Mouse (Mus musculus): Measurements from ENCODE around the gene Ttc16.

Ttc16 gene
- long read RNA-seq, experiment 1, result 0 reads
- long read RNA-seq, experiment 2, partial matches to known transcripts, result 0 of 3 reads
- long read RNA-seq, experiment 2, other reads (novel, unspliced or antisense), result 3 of 3 reads

DNA sequence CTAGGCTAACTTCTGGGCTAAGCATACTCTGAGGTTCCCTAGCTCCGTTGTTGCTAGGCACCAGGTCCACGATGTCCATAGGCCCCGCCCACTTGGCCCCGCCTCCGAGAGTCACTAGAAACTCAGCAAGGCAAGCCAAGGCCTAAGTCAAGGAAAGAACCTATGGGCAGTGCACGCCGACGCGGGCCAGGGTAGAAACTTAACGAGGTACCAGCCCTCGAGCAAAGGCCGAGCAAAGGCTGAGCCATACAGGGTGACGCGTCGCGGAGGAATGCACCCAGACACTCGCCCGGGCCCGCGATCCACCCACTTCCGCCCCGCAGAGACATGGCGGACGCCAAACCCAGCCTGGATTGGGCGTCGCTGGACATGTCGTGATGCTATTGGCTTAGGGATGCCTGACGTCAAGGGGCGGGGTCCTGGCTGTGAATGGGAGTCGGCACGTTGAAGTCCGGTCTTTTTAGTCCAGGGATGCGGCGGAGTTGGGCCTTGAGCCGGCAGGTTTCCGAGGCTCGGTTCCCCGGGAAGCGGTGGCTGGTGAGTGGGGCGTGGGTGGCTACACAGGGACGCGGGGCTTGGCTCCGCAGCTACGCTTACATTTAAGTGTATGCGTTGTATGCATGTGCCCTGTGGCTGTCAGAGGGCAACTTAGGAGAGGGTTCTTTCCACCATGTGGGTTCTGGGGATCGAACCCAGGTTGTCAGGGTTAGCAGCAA is at the start of gene Ttc16, which contains the start of gene Ptrh1:
Ttc16 (minus strand) TSS at position 275 of the 716 bp plus-strand sequence.
Ptrh1 (plus strand) TSS at position 428 of the 716 bp plus-strand sequence.
- intact Hi-C loops (cut with DNase I), result no loop called here

DNA sequence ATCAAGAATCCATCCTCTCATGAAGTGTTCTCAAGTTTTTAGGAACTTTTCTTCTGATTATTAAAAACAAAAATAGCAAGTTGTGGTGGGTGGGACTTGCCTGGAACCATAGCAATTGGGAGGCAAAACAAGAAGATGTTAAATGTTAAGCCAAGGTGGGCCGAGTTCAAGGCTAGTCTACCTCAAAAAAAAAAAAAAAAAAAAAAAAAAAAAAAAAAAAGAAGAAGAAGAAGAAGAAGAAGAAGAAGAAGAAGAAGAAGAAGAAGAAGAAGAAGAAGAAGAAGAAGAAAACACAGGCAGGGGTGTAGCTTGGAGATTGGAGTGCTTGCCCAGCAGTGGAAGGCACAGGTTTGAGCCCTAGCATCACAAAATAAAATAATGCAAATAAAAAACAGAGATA is 49.3 kb upstream of the Ttc16 start:
- intact Hi-C loops (cut with DNase I), result no loop called here

DNA sequence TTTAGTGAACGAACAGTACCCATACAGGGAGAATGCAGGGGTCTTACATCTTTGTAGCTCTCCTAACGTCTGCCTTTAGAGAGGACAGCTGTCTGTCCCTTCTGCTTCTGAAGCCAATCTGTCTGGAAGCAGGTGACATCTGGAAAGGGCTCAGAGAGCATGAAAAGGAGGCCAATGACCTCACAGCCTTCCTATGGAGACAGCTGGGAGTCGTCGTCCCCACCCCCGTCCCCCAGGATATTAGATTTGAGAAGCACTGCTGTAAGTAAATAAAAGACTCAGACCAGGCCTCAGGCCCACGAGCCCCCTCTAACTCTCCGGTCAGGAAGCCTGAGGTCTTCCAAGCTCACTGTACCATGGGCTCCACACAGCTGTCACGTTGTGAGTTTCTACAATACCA is 48.7 kb upstream of the Ttc16 start:
- intact Hi-C loops (cut with DNase I), result no loop called here

DNA sequence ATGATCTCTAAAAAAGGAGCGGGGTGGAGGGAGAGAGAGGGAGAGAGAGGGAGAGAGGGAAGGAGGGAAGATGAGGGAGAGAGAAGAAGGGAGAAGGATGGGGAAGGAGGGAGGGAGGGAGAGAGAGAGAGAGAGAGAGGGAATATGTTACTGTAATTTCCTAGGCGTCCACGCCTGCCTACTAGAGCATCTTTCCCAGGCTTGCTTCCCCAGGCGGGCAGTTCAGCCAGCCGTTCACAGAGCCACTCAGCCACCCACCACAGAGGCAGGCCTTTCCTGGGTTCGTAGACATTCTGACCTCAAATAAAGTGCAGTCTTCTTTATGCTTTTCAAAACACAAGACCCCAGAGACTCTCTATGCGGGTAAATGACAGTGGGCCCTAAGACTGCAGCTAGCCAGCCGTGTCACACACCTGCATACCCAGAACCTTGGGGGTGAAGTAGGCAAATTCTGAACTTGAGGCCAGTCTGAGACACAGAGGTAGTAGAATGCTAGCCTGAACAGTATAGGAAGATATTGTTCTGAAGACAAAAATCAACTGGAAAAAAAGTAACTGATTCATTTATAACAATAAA is 48.2 kb upstream of the Ttc16 start:
- intact Hi-C loops (cut with DNase I), result no loop called here

DNA sequence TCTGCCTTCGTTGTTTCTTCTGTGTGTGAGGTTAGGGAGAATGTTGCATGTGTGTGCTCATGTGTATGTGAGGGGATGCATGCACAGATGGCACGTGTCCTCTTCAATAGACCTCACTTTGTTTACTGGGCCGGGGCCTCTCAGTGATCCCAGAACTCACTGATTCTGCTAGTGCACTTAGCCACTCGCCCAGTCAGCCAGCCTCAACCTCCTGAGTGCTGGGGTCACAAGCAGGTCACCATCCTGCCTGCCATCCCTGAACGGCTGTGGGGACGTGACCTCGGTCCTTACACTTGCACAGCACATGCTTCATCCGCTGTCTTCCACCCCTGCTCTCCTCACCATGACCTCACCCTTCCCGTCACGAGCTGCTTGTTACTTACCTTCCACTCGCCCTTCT is 47.7 kb upstream of the Ttc16 start:
- intact Hi-C loops (cut with DNase I), result no loop called here

DNA sequence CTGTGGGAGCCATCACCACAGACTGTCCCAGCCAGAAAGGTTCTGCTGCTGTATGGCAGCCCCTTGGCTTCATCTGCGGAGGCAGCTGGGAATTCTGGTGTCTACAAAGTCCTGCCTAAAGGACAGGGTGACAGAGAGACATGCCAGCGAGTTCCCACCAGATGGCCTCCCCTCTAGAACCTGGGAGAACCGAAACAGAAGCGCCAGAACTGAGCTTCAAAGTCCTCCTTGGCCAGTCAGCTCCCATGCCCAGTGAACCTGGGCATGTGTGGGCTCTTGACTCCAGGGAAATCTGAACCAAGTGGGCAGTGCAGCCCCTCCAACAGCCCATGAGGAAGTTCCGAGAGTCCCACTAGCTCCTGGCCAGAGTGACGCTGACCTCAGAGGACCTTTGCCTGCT is 47.2 kb upstream of the Ttc16 start:
- intact Hi-C loops (cut with DNase I), result no loop called here

DNA sequence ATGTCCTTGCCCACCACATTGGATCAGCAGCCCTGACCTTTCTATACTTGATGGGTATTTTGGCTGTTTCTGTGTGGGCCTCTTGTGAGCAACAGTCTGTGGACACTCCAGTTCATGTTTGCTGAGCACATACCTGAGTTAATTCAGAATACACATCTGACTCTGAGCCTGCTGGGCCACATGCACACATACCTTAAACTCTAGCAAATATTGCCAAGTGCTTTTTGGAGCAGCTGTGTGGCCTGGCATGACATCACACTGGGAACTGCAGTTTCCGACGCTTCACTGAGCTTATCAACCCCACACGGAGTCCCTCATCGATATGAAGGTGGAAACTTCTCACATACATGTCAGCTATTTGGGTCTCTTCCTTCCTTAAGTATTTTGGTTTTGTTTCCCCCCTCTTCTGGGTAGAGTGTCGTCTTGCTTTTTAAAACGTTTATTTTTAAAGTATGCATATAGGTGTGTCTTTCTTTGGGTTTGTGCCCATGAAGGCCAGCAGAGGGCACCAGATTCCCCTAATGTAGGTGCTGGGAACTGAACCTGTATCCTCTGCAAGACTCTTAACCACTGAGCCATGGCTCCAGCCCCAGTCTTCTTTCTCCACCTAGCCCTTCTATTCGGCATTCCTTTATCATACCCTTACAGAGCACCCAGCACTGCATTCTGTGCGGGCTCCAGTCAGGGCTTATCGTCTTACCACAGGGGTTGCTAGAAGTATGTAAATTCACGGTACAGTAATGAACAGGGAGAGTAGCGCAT is 45.8 kb upstream of the Ttc16 start:
- intact Hi-C loops (cut with DNase I), result loop anchor here (1.0 kb wide), 1 partner anchor 33 kb away; no protein-coding TSS in a partner anchor

DNA sequence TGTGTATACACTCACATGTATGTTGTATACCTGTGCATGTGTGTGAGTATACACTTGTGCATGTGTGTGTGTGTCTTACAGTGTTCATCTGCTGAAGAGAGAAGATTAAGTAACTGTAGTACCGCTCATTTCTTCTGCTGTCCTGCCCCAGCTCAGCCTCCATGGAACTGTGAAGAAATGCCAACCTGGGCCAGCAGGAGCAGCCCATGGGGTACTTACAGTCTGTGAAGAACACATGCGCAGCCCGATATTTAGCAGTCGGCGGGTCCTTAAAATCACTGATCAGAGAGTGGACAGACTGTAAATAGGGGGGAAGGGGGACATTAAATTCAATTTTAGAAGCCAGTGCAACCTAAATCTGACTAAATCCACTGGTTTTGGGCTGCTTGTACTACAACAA is 42.8 kb upstream of the Ttc16 start:
- intact Hi-C loops (cut with DNase I), result no loop called here

DNA sequence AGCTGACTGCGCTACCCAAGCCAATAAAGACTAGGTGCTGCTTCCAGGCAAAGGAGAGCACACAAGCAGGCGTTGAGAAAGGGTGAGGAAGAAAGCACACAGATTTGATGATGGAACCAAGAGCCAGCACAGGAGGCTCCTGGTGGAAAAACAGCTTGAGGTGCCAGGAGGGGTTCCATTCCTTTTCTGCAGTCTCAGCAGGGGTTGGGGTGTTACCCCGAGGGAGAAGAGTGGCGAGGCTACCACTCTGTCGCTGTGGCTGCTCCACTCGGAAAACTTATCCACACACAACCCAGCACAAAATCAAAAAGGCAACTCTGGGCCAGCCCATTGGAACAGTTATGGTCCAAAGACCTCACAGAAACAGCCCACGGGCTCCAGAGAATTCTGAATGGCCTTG is 42.2 kb upstream of the Ttc16 start:
- intact Hi-C loops (cut with DNase I), result no loop called here

DNA sequence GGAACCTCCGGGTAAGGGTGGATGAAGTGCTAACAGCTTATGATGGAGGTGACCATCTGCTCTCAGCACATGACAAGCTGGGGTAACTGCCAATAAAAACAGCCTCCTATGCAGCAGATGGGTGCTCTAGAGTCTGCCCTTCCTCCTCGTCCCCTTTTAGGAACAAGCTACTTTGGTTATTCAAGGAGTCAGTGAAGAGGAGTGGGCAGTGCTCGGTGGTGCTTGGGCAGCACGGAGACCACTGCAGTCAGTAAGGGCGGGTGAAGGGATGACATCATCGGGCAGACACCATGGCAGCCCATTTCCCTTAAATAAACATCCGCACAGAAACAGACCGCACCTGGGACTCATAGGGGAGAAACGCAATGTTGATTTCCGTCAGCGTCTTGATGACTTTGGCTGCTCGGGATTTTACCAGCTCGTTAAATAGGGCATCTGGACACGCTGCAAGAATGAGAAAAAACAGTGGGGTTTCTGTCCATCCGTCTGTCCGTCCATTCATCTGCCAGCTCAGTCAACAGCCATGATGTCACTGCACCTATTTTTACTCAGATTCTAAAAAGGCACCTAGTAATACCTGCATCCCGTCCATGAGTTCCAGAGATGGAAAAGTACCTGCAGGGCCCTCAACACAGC is 41.6 kb upstream of the Ttc16 start:
- intact Hi-C loops (cut with DNase I), result no loop called here

DNA sequence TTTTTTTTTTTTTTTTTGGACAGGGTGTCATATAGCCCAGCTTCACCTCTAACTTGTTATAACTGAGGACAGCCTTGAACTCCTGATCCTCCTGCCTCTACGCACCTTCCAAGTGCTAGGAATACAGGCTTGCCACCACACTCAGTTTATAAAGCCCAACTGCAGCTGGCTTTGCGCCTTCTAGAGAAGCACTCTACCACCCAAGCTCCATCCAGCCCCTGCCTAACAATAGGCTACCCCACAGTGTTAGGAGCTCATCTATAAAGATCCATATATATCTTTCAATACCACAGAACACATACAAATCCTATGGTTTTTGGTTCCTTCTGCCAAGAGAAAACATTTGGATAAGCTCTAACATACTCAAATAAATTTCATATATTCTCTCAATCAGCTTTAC is 41.1 kb upstream of the Ttc16 start:
- intact Hi-C loops (cut with DNase I), result no loop called here

DNA sequence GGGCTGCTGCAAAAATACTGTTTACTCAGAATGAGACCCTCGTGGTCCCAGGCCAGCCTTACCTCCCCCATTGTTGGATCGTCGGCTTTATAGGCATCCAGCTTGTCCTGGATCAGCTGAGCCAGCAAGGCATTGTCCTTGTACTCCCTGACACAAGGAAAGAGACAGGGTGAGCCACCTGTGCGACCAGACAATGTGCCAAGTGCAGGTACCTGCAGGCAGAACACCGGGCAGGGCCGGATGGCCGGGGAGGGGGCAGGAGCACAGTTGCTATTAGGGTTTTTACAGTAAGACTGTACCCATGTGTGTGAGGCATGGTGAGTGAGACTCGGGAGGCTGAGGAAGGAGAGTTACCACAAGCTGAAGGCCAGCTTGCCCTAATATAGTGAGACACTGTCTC is 36.5 kb upstream of the Ttc16 start:
- intact Hi-C loops (cut with DNase I), result no loop called here

DNA sequence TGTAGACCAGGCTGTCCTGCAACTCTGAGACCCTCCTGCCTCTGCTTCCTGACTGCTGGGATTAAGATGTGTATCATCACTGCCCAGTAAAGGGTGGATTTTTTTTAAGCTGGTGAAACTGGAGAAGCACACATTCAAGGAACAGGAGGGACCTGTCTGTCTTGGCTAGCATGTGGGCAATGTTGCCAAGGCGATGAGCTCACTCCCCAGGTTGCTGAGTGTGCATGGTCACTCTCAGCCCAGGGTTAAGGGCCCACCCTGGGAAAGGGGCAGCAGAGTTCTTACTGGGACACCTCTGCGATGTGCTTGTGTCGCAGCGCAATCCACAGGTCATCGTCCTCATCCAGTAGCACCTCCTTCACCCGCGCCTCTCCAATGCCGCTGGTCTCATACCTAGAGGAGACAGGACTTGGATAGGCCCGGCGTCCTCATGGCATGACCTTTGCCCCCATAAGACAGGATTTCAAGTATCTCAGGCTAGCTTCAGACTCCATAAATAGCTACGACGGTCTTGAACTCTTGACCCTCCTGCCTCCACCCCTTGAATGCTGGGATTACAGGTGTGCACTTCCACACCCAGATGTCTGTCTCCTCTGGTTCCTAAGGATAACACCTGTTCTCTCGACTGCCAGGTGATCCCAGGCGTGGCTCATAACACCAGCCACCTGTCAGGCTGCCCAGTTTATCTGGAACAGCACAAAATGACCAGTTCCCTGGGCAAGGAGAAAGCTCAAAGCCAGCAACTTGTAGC is 33.6 kb upstream of the Ttc16 start:
- intact Hi-C loops (cut with DNase I), result no loop called here

DNA sequence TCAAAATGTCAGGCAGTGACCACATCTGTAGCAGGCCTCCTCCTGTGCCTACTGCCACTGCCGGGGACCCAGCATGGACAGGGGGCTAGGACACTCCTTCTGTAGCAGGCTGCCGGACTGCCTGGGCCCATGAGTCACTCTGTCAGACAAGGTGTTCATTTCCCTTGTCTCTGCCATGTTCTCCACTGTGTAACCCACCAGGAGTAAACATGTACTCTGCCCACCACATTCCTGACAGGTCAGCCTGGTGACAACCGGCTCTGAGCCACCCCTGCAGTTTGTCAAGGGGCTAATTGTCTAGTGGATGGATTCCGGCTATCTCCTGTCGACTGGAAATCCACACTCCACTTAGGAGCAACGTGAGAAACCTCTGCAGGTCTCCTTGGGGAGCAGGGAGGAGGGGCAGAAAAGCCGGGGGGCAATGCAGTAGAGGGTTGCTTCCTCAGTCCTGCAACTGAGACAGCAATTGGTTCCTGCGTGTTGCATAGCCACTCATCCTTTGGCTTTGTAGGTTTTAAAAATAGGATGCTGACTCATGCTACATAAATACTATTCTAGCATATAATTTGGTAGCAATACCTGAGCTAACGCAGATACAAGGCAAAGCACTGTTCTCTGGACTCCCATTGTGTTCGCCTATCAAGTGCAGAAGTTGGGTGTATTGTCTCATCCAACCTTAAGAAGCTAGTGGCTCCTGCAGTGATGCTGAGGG is 23.0 kb upstream of the Ttc16 start:
- intact Hi-C loops (cut with DNase I), result no loop called here

DNA sequence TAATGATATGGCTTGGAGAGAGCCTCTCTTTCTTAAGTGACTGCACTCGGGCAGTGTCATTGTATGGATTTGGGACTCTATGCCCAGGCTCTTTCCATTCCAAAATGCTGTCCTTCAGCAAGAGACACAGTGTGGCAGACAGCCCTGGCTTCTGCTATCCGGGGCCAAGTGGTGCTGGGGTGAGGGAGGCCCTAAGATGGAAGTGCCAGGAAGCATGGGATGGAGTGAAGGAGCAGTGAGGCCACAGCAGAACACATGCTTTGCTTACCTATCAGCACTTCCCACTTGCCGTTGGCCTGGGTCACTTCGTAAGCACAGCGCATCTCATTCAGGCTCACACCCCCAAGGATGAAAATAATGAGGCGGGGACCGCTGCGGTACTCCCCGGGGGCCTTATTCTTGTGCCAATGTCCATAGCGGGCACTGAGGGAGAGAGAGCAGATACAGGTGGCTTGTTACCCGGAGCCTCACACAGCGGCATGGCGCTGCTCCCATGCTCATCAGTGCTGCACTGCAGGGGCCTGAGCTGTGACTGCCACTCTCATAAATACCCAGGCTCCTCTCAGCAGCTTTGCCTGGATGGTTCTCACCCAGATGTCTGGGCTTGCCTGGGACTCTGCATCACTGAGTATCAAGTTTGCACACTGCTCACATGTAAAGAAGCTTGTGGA is 20.4 kb upstream of the Ttc16 start:
- intact Hi-C loops (cut with DNase I), result no loop called here

DNA sequence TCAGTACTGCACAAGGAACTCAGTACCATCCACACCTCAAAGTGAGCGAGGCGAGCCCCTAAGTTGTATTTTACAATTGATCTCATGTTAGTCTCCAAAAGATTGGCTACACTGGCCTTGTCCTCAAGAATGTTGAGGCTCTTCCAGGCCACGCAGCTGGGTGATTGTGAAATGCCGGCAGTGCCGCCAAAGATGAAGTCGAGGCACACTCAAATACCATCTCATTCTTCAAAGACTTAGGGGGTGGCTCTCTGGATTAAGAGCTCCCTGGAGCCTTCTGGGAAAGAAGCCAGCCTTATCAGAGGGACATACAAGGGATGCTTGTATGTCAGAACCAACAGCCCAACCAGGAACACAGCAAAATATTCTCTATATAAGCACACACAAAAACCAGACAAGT is 15.9 kb upstream of the Ttc16 start:
- intact Hi-C loops (cut with DNase I), result no loop called here

DNA sequence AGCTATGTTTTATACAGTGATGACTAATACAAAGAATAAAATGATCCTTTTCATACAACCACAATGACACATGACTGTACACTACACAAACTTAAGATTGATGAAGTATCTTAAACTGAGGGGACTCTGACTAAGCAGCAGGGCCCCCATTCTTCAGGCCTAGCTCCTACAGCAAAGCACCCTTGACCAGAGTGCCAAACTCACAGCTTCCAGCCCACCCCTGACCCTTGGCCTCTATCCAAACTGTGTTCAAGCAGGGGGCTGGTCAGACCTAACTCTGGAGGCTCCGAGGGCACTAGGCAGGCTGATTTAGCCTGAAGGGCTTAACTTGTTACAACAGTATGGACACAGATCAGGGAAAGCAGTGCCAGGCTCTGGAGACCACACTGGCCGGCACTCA is 13.1 kb upstream of the Ttc16 start:
- intact Hi-C loops (cut with DNase I), result loop anchor here (10.0 kb wide), 1 partner anchor 136 kb away; no protein-coding TSS in a partner anchor

DNA sequence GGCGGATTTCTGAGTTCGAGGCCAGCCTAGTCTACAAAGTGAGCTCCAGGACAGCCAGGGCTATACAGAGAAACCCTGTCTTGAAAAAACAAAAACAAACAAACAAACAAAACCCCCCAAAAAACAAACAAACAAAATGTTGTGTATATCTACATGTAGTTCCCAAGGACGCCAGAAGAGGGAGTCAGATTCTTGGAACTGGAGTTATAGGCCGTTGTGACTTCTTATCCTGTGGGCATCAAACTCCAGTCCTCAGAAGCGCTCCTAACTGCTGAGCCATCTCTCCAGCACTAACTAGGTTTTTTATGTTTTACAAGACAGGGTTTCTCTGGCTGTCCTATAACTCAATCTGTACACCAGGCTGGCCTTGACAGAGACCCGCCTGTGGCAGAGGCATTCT is 11.7 kb upstream of the Ttc16 start:
- intact Hi-C loops (cut with DNase I), result loop anchor here (2.0 to 10.0 kb wide), 2 partner anchors 70 to 138 kb away; no protein-coding TSS in a partner anchor

DNA sequence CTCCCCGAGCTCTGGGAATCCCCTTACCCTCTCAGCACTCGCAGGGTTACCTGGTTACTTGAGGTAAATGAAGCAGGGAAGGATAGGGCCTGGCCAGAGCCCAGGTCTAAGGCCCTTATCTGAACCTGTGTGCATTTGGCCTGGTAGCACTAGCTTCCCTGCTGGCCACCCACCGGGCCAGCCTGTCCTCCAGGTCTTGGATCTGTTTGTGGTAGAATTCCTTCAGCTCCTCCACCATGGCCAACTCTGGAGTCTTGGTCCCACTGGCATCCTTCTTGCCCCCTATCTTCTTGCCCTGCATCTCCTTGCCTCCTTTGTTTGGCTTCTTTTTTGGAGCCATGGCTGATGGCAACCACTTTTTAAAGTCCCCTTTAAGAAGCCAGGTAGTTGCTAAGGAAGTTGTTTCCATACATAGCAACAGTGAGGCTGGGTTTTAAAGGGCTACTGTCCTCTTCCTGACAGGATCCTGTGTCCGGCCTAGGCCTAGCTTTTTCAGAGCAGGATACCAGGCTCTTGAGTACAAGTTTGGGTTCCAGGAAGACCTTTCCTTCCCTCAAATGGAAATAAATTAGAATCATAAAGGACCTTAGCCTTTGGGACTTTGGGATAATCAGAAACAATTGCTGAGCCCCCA is 8.7 kb upstream of the Ttc16 start, which contains the start of gene Cfap157:
Cfap157 (minus strand) TSS at position 381 of the 634 bp plus-strand sequence.
- intact Hi-C loops (cut with DNase I), result loop anchor here (10.0 kb wide), 1 partner anchor 141 kb away; no protein-coding TSS in a partner anchor

Measured in adrenal gland (tissue).